Mouse (Mus musculus): ENCODE measurements at regions not wholly inside any gene's neighbourhood (a gene's known extent, or its start where the extent isn't known, plus 50 kb on each side); places are given as distances from the start of the nearest gene placed in this dataset.

DNA sequence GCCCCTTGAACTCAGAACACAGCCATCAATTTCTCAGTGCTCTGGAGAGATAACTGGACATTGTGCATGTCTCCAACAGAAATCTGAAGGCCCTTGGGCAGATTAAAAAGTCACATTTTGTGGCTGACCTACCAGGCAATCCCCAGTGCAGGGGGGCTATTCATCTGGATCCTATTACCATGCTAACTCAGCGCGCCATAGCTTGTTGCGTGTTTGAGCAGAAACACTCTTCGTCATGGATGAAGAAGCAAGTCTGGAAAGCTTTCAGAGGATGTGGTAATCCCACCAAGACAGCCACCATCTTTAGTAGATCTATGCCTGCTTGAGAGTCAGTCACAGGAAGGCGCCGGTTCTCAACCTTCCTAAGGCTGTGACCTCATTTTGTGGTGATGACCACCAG lies 243.9 kb downstream of the Sipa1l2 start:
- no peak for DNase-seq (ENCODE audit: low spot score)

DNA sequence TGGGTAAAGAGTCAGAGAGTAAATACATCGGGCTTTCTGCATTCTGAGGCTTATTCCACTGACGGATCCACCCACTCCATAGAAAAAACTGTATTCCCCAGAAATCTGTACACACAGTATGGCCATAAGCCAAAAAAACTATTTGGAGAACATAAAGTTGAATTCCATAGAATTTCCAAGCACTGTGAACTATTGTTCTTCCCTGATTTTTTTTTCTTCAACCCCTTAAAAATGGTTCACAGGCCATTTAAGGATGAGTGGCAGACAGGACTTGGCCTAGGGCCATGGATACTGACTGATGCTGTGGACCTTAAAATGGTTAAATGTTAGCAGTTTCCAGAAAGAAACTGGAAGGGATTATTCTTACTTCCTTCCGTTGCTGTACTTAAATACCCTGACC lies 247.0 kb downstream of the Sipa1l2 start:
- no peak for DNase-seq (ENCODE audit: low spot score)

DNA sequence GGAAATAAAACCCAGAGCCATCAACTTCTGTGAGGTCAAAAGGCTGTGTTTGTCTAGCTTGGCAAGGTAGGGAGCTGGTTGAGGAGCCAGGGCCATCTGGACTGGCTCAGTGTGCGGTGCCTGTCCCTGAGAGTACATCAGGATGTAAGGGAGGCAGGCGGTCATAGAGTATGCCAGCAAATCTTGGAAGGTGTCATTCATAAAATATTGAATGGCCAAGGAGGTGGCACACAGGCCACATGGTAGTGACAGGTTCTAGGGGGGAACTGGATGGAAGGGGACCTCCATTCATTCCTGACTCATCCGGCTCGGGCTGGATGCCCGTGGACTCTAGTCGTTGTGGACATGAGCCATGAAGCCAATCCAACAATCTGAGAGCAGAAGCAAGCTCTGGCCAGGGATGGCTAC lies 252.0 kb downstream of the Sipa1l2 start:
- DNase-seq (ENCODE audit: low spot score), result no peak

DNA sequence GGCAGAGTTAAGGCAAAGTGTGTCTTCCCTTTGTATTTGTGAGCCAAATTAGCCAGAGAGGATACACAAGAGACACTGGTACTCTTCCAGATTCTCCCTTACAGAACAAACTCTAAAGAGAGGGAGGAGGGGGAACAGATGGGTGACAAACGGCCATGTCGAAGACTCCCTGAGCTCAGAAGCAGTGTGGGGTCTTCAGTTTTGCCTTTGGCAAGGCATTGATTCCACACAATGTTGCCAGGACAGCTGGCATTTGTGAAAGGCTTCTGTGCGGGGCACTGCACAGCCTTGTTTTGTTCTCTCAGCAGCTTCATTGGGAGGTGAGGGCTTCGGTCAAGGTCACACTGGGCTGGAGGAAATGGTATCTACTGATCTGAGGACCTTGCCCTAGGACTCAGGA lies 253.9 kb downstream of the Sipa1l2 start:
- DNase-seq (ENCODE audit: low spot score), result no peak

DNA sequence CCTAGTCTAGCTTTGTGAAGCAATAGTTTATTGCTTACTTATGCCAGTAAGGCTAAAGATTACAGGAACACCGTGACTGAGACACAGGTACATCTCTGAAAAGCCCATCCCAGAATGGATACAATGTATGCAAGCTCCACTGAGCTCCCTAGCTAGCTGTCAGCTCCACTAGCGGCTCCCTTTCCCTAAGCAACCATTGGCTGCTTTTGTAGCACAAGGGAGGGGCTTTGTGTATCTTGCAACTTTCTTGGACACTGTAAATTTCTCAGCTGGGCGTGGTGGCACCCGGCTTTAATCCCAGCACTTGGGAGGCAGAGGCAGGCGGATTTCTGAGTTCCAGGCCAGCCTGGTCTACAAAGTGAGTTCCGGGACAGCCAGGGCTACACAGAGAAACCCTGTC lies 254.6 kb downstream of the Sipa1l2 start:
- DNase-seq (ENCODE audit: low spot score), result no peak

DNA sequence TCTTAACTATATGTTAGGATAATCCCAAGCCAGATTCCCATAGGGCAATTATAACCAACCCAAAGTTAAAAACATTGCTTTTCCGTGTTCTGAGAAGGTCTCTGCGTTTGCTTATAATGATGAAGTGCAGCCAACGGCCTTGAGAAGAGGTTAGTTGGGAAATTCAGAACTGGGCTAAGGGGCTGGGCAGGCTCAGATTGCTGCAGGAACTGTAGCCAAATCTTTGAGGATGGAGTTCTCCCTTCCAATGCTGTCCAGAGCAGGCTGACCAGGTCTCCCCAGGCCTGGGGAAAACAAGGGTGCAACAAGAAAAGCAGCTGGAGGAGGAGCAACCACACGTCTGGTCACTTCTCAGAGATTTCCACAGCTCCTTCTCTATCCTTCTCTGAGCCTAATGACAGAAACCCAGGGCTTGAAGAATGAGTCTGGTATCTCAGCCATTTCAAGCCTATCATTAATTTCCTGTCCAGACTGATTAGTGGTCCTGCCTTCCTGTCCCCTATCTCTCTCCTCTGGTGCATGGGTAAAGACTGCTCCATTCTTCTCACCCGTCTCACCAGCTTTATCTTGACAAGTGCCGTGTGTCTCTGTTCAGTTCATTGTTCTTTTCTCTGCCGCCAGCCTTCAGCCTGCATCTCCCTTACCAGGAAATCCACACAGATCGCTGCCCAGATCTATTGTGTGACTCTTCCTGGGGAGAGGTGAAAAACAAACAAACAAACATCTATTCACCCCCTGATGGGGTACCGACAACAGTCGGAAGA lies 255.2 kb downstream of the Sipa1l2 start:
- no peak for DNase-seq (ENCODE audit: low spot score)

DNA sequence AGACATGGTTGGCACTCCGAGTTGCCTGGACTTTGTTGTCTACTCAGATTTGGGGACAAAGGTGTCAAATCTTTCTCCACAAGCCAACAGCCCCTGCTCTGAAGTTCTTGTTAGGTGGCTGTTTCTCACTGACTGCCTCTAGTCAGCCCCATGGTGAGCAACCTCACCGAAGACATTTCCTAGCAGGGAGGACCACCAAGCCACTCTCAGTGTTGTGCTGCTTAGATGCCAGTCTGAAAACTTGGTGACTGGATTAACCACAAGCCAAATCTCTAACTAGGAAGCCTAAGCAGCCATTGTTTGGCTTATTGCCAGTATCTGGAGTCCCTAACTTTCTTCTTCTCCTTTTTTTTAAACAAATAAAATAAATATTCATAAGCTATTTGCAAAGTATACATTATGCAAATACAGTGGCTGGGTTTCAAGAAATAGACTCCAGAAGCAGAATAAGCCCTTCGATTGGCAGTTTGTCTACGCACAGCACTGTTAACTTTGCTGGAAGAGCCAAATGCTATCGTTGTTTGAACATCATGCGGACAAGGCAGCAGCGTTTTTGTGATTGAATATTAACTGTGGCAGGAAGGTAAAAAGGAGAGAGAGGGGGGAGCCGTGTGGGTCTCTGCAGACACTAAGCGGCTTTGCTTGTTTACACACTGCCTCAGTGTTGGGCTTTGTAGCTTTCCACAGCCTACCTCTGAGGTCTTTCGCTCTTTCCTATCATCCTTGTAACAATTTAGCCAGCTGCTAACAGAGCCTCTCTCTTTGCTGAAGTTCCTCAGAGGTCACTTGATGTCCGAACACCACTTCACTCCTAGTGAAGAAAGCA lies 257.4 kb downstream of the Disc1 start:
- DNase-seq (ENCODE audit: low spot score), result no peak
